20 mouse cellular contexts compared by ENCODE assay signal in the genomic region with DNA sequence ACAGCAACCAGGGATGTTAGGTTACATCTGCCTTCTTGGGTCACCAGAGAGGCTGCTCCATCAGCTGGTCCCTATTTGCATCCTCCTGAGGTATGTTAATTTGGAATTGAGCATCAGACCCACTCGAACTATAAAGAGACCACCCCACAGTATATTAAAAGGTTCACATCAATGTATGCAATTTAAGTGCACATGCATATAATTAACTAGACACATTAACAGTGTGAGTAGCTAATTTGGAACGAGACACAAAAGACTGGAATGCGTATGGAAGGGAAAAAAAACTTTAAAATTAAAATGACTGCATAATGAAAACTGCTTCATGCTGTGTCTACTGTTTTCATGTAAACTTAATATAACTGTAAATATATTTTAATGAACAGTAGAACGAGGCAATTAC.
DNase-seq lines count a peak whose midpoint lies in the region; ATAC-seq lines count a peak whose summit lies in the region.
"Had no signal": no experiment of that assay in that cellular context is flagged by ENCODE, and none has a peak within 500 bp of the region (broad histone marks: within the 10 kb centered on the region; RNA-seq: fewer than 3 reads in every experiment).

No protein-coding gene starts in this region.

- H3K9me3 ChIP-seq in forebrain, embryonic 16.5 days (ENCODE audit: control insufficient read depth, low read length), result no peaks in the 10 kb centered on the region
- no peaks in the 10 kb centered on the region for H3K9me3 ChIP-seq in forebrain, embryonic 10.5 days
- no peaks in the 10 kb centered on the region for H3K9me3 ChIP-seq in limb, embryonic 12.5 days
- H3K9me3 ChIP-seq in limb, embryonic 10.5 days (replicated peaks), result no peaks in the 10 kb centered on the region
- H3K9me3 ChIP-seq in hindbrain, embryonic 15.5 days, result no peaks in the 10 kb centered on the region
- H3K9me3 ChIP-seq in hindbrain, embryonic 16.5 days (ENCODE audit: control insufficient read depth, low read length), result no peaks in the 10 kb centered on the region
- H3K9me3 ChIP-seq: embryonic facial prominence, embryonic 15.5 days; heart, embryonic 12.5 days; intestine, embryonic 15.5 days had no signal

- H3K27ac ChIP-seq in forebrain, embryonic 16.5 days (ENCODE audit: low read length), result no peak overlapping the region
- H3K27ac ChIP-seq in forebrain, embryonic 10.5 days, result no peak overlapping the region
- H3K27ac ChIP-seq in limb, embryonic 12.5 days, result no peak overlapping the region
- H3K27ac ChIP-seq in limb, embryonic 10.5 days, result no peak overlapping the region
- 0 out of 2 replicates have a peak overlapping the region, but pooled peaks have one; percentile 42 for H3K27ac ChIP-seq in hindbrain, embryonic 15.5 days (replicated peaks)
- H3K27ac ChIP-seq in hindbrain, embryonic 16.5 days (ENCODE audit: low read depth, low read length), result no peak overlapping the region
- H3K27ac ChIP-seq: embryonic facial prominence, embryonic 15.5 days; gastrocnemius, adult 2 months; intestine, embryonic 15.5 days had no signal

- H3K9ac ChIP-seq in forebrain, embryonic 16.5 days (replicated peaks; ENCODE audit: low read depth, low read length), result no peak overlapping the region
- H3K9ac ChIP-seq in limb, embryonic 12.5 days (replicated peaks), result no peak overlapping the region
- no peak overlapping the region for H3K9ac ChIP-seq in hindbrain, embryonic 15.5 days
- H3K9ac ChIP-seq in hindbrain, embryonic 16.5 days (ENCODE audit: low read depth, low read length), result no peak overlapping the region
- H3K9ac ChIP-seq: embryonic facial prominence, embryonic 15.5 days; heart, embryonic 12.5 days; intestine, embryonic 15.5 days had no signal

- no peaks in the 10 kb centered on the region; the same call in 1 of the 2 replicates for H3K36me3 ChIP-seq in forebrain, embryonic 16.5 days (ENCODE audit: control insufficient read depth, insufficient read depth)
- no peaks in the 10 kb centered on the region for H3K36me3 ChIP-seq in forebrain, embryonic 10.5 days (replicated peaks)
- H3K36me3 ChIP-seq in limb, embryonic 12.5 days, result no peaks in the 10 kb centered on the region
- no peaks in the 10 kb centered on the region for H3K36me3 ChIP-seq in limb, embryonic 10.5 days
- no peaks in the 10 kb centered on the region for H3K36me3 ChIP-seq in hindbrain, embryonic 15.5 days
- H3K36me3 ChIP-seq in hindbrain, embryonic 16.5 days (ENCODE audit: control insufficient read depth, insufficient read depth, low read length), result no peaks in the 10 kb centered on the region
- H3K36me3 ChIP-seq: embryonic facial prominence, embryonic 15.5 days; G1E; intestine, embryonic 15.5 days had no signal

- ATAC-seq in forebrain, embryonic 16.5 days, result peak; percentile 17; the same call in 1 of the 2 replicates
- peak; percentile 48 for ATAC-seq in limb, embryonic 12.5 days (ENCODE audit: insufficient number of reproducible peaks, insufficient read depth, low FRiP score, low TSS enrichment, low read depth)
- 0 out of 2 replicates have a peak, but pooled peaks have one; percentile 23 for ATAC-seq in hindbrain, embryonic 15.5 days (ENCODE audit: low FRiP score, low read depth)
- ATAC-seq in hindbrain, embryonic 16.5 days, result peak; percentile 19
- ATAC-seq in CD4-positive, CD25-positive, alpha-beta regulatory T cell, adult 4 months, result no peak
- ATAC-seq: intestine, embryonic 15.5 days had no signal

- peaks cover 23% of the 10 kb centered on the region for H3K4me1 ChIP-seq in forebrain, embryonic 16.5 days (replicated peaks; ENCODE audit: control insufficient read depth, insufficient read depth, low read length)
- H3K4me1 ChIP-seq in forebrain, embryonic 10.5 days, result peaks cover 21% of the 10 kb centered on the region
- peaks cover 4% of the 10 kb centered on the region; the same call in 1 of the 2 replicates for H3K4me1 ChIP-seq in limb, embryonic 12.5 days (replicated peaks)
- 0 out of 2 replicates have a peak, but pooled peaks cover 3% of the 10 kb centered on the region for H3K4me1 ChIP-seq in limb, embryonic 10.5 days
- peaks cover 10% of the 10 kb centered on the region for H3K4me1 ChIP-seq in hindbrain, embryonic 15.5 days (replicated peaks)
- H3K4me1 ChIP-seq in hindbrain, embryonic 16.5 days (ENCODE audit: control insufficient read depth, insufficient read depth, low read depth, low read length), result peaks cover 8% of the 10 kb centered on the region
- H3K4me1 ChIP-seq: embryonic facial prominence, embryonic 15.5 days; intestine, embryonic 15.5 days had no signal

- H3K4me3 ChIP-seq in forebrain, embryonic 16.5 days (replicated peaks; ENCODE audit: low read length), result no peak overlapping the region
- H3K4me3 ChIP-seq in forebrain, embryonic 10.5 days, result no peak overlapping the region
- no peak overlapping the region for H3K4me3 ChIP-seq in limb, embryonic 12.5 days (replicated peaks)
- H3K4me3 ChIP-seq in limb, embryonic 10.5 days, result no peak overlapping the region
- no peak overlapping the region for H3K4me3 ChIP-seq in hindbrain, embryonic 15.5 days
- no peak overlapping the region for H3K4me3 ChIP-seq in hindbrain, embryonic 16.5 days (ENCODE audit: low read length)
- H3K4me3 ChIP-seq: embryonic facial prominence, embryonic 15.5 days; erythroblast, embryonic 14.5 days; gastrocnemius, adult 2 months; heart, embryonic 12.5 days; intestine, embryonic 15.5 days had no signal

- H3K4me2 ChIP-seq in forebrain, embryonic 16.5 days (ENCODE audit: low read length), result no peak overlapping the region
- H3K4me2 ChIP-seq in limb, embryonic 12.5 days, result no peak overlapping the region
- 0 out of 2 replicates have a peak overlapping the region, but pooled peaks have one; percentile 16 for H3K4me2 ChIP-seq in hindbrain, embryonic 15.5 days
- H3K4me2 ChIP-seq in hindbrain, embryonic 16.5 days (ENCODE audit: low read length), result peak overlapping the region; percentile 39; the same call in 1 of the 2 replicates
- H3K4me2 ChIP-seq: embryonic facial prominence, embryonic 15.5 days; heart, embryonic 12.5 days; intestine, embryonic 15.5 days had no signal

- no peak for DNase-seq in forebrain, embryonic 10.5 days (ENCODE audit: extremely low spot score, low spot score)
- DNase-seq in limb, embryonic 10.5 days (ENCODE audit: low spot score), result no peak
- no peak for DNase-seq in T-cell, adult 2 months (ENCODE audit: low spot score)
- DNase-seq: adrenal gland, postnatal 10 days; cerebellum, adult 11 months; cerebellum, adult 8-10 months; cerebellum, postnatal 14 days; embryo, embryonic 11 days; gastrocnemius, adult 2 months; gastrocnemius, postnatal 25 days had no signal

- H3K27me3 ChIP-seq in forebrain, embryonic 16.5 days (replicated peaks; ENCODE audit: control insufficient read depth, insufficient read depth, low read length), result no peaks in the 10 kb centered on the region
- no peaks in the 10 kb centered on the region for H3K27me3 ChIP-seq in forebrain, embryonic 10.5 days (ENCODE audit: poor library complexity, severe bottlenecking)
- no peaks in the 10 kb centered on the region for H3K27me3 ChIP-seq in limb, embryonic 12.5 days
- no peaks in the 10 kb centered on the region for H3K27me3 ChIP-seq in limb, embryonic 10.5 days (ENCODE audit: low read depth, poor library complexity, severe bottlenecking)
- no peaks in the 10 kb centered on the region for H3K27me3 ChIP-seq in hindbrain, embryonic 15.5 days
- H3K27me3 ChIP-seq in hindbrain, embryonic 16.5 days (replicated peaks; ENCODE audit: control insufficient read depth, insufficient read depth, low read length), result no peaks in the 10 kb centered on the region
- H3K27me3 ChIP-seq: embryonic facial prominence, embryonic 15.5 days; heart, embryonic 12.5 days; intestine, embryonic 15.5 days had no signal

- 16% methylated on average over 4 of the region's 4 CpGs for WGBS in forebrain, embryonic 16.5 days
- WGBS in forebrain, embryonic 10.5 days, result 83% methylated on average over 4 of the region's 4 CpGs
- 43% methylated on average over 4 of the region's 4 CpGs for WGBS in limb, embryonic 12.5 days
- WGBS in limb, embryonic 10.5 days, result 82% methylated on average over 4 of the region's 4 CpGs
- 43% methylated on average over 4 of the region's 4 CpGs for WGBS in hindbrain, embryonic 15.5 days
- WGBS in hindbrain, embryonic 16.5 days, result 46% methylated on average over 4 of the region's 4 CpGs

Comparison
In these comparisons a context has a peak if more than half of its experiments do, and no peak if none do; other contexts are left out.
1. H3K4me2 ChIP-seq: peak in hindbrain, embryonic 15.5 days (single experiment) and hindbrain, embryonic 16.5 days (single experiment); none in forebrain, embryonic 16.5 days (single experiment) and limb, embryonic 12.5 days (single experiment).